Mouse (Mus musculus) hindbrain, embryonic 11.5 days (tissue): ENCODE data around the gene Ikzf3. TPM values are rescaled to one million over a fixed set of nuclear protein-coding genes. Genes with fewer than 3 reads are reported as not detected.

ENCODE experiments used
- ATAC-seq: fragments of 200-750 bp; cut with Nextera tagmentation; 2 replicates; pipeline ENCODE4 v1.8.0; 2017; ENCODE audit warnings: mild to moderate bottlenecking, moderate TSS enrichment, moderate library complexity; ENCODE audit not compliant: low FRiP score
- DNase-seq: peaks from one replicate; pipeline ENCODE4 v3.0.0-alpha.2; 2015; ENCODE audit warnings: low spot score
- H3K27ac ChIP-seq: fragments of 300-500 bp; sonication (generic); 2 replicates; pipeline ENCODE4 v1.5.1; 2014; ENCODE audit warnings: mild to moderate bottlenecking, low read depth, low read length
- H3K27me3 ChIP-seq: fragments of 300-500 bp; sonication (generic); 2 replicates; pipeline ENCODE4 v1.6.1; 2014; ENCODE audit warnings: mild to moderate bottlenecking, low read length, moderate library complexity, mixed read lengths; ENCODE audit not compliant: control insufficient read depth, insufficient read depth
- H3K36me3 ChIP-seq: fragments of 300-500 bp; sonication (generic); 2 replicates; pipeline ENCODE4 v1.6.1; 2014; ENCODE audit warnings: mild to moderate bottlenecking, low read length, moderate library complexity, mixed read lengths; ENCODE audit not compliant: control insufficient read depth, insufficient read depth
- H3K4me1 ChIP-seq: fragments of 300-500 bp; sonication (generic); replicated peaks from 2 replicates; pipeline ENCODE4 v1.6.1; 2014; ENCODE audit warnings: low read length, mixed read lengths; ENCODE audit not compliant: control insufficient read depth, insufficient read depth
- H3K4me2 ChIP-seq: fragments of 300-500 bp; sonication (generic); replicated peaks from 2 replicates; pipeline ENCODE4 v1.6.1; 2014; ENCODE audit warnings: mild to moderate bottlenecking, low read depth, low read length
- H3K4me3 ChIP-seq: fragments of 300-500 bp; sonication (generic); 2 replicates; pipeline ENCODE4 v1.5.1; 2014; ENCODE audit warnings: low read depth, low read length
- H3K9ac ChIP-seq: fragments of 300-500 bp; sonication (generic); 2 replicates; pipeline ENCODE4 v1.6.1; 2014; ENCODE audit warnings: low read depth, low read length
- H3K9me3 ChIP-seq: fragments of 300-500 bp; sonication (generic); 2 replicates; pipeline ENCODE4 v1.6.1; 2016; ENCODE audit warnings: low read length; ENCODE audit not compliant: control insufficient read depth
- WGBS: fragments of 180-500 bp; shearing (Covaris S2); extraction: QIAGEN DNeasy Blood & Tissue Kit; methylation state at CpG from one replicate; pipeline ENCODE4 v1.1.7; 2014; 5-methylcytosine and 5-hydroxymethylcytosine counted together
- polyA plus RNA-seq: library from polyadenylated mRNA; unstranded; fragments of >200 nt; fragmentation: Nextera tagmentation; extraction: Ambion mirVana; gene quantifications from 2 replicates; pipeline ENCODE4 v1.2.1, GENCODE M21; 2014

Ikzf3 gene
- polyA plus RNA-seq, 1 experiment from 2014 or later: 0.60 TPM

- H3K27me3 ChIP-seq: peaks cover 20% of the 10 kb centered on the region
- WGBS: 97% methylated on average over 1 of the region's 1 CpGs
- H3K4me3 ChIP-seq: no peak overlapping the region
- H3K9me3 ChIP-seq: no peaks in the 10 kb centered on the region
- ATAC-seq: no peak
- no peak for DNase-seq
- H3K4me1 ChIP-seq: peaks cover 4% of the 10 kb centered on the region; the same call in 1 of the 2 replicates
- H3K9ac ChIP-seq: no peak overlapping the region
- no peaks in the 10 kb centered on the region for H3K36me3 ChIP-seq
- H3K27ac ChIP-seq: no peak overlapping the region
- no peak overlapping the region for H3K4me2 ChIP-seq
These were observed 102.1 kb downstream of the Ikzf3 start for GRCm38 (mm10) chr11:98443688-98444087.

- Histone ChIP-seq H3K9me3 (no peaks in the 10 kb centered on the region), H3K27me3 (no peaks in the 10 kb centered on the region), H3K27ac (no peak within 1 kb of the TSS), H3K4me1 (no peaks in the 10 kb centered on the region), H3K4me2 (peak within 1 kb of the TSS; percentile 79), H3K36me3 (no peaks in the 10 kb centered on the region), H3K4me3 (peak within 1 kb of the TSS; percentile 63), H3K9ac (peak within 1 kb of the TSS; percentile 62)
- 3% methylated on average over 43 of the region's 43 CpGs for WGBS
- peak; percentile 87 for ATAC-seq
- peak; percentile 98 for DNase-seq
These were observed 107.3 kb downstream of the Ikzf3 start, which contains the start of gene Mien1 for GRCm38 (mm10) chr11:98438331-98439158. Mien1 (minus strand) TSS chr11:98438991.

- H3K9me3 ChIP-seq: no peaks in the 10 kb centered on the region
- no peak overlapping the region; the same call in 1 of the 2 replicates for H3K4me3 ChIP-seq
- H3K27me3 ChIP-seq: no peaks in the 10 kb centered on the region
- DNase-seq (no peak), ATAC-seq (no peak)
- no peaks in the 10 kb centered on the region for H3K4me1 ChIP-seq
- 89% methylated on average over 6 of the region's 6 CpGs for WGBS
- no peak overlapping the region for H3K9ac ChIP-seq
- H3K36me3 ChIP-seq: no peaks in the 10 kb centered on the region
- no peak overlapping the region for H3K27ac ChIP-seq
- H3K4me2 ChIP-seq: no peak overlapping the region
These were observed 108.4 kb downstream of the Ikzf3 start for GRCm38 (mm10) chr11:98437441-98437840.

GRCm38 (mm10) chr11:98435723-98436122, 110.1 kb downstream of the Ikzf3 start:
- WGBS: 90% methylated on average over 9 of the region's 9 CpGs
- no peaks in the 10 kb centered on the region for H3K27me3 ChIP-seq
- no peak for DNase-seq

GRCm38 (mm10) chr11:98431743-98432502, 113.9 kb downstream of the Ikzf3 start:
- Histone ChIP-seq H3K4me1 (no peaks in the 10 kb centered on the region), H3K9ac (no peak overlapping the region), H3K27ac (no peak overlapping the region), H3K36me3 (no peaks in the 10 kb centered on the region), H3K9me3 (no peaks in the 10 kb centered on the region), H3K27me3 (no peaks in the 10 kb centered on the region), H3K4me3 (no peak overlapping the region), H3K4me2 (no peak overlapping the region)
- WGBS: 84% methylated on average over 9 of the region's 9 CpGs
- DNase-seq (no peak), ATAC-seq (no peak)

More at GRCm38 (mm10) chr11:98435723-98436122, 110.1 kb downstream of the Ikzf3 start:
- H3K4me2 ChIP-seq: no peak overlapping the region
- ATAC-seq: no peak
- H3K27ac ChIP-seq: no peak overlapping the region
- no peak overlapping the region for H3K4me3 ChIP-seq
- H3K36me3 ChIP-seq: no peaks in the 10 kb centered on the region
- no peaks in the 10 kb centered on the region for H3K4me1 ChIP-seq
- no peaks in the 10 kb centered on the region for H3K9me3 ChIP-seq
- no peak overlapping the region for H3K9ac ChIP-seq

- no peaks in the 10 kb centered on the region for H3K9me3 ChIP-seq
- DNase-seq (no peak), ATAC-seq (no peak)
- no peak overlapping the region for H3K9ac ChIP-seq
- no peaks in the 10 kb centered on the region for H3K4me1 ChIP-seq
- no peaks in the 10 kb centered on the region for H3K36me3 ChIP-seq
- H3K4me2 ChIP-seq: no peak overlapping the region
- no peak overlapping the region for H3K4me3 ChIP-seq
- 89% methylated on average over 5 of the region's 5 CpGs for WGBS
- H3K27me3 ChIP-seq: no peaks in the 10 kb centered on the region
- H3K27ac ChIP-seq: no peak overlapping the region
These were observed 117.4 kb downstream of the Ikzf3 start for GRCm38 (mm10) chr11:98428436-98428835.

GRCm38 (mm10) chr11:98426592-98426991, 119.2 kb downstream of the Ikzf3 start:
- WGBS: 96% methylated on average over 7 of the region's 7 CpGs

GRCm38 (mm10) chr11:98418939-98419547, 126.8 kb downstream of the Ikzf3 start:
- Histone ChIP-seq H3K4me3 (no peak overlapping the region), H3K9me3 (no peaks in the 10 kb centered on the region), H3K9ac (no peak overlapping the region), H3K36me3 (no peaks in the 10 kb centered on the region), H3K27me3 (no peaks in the 10 kb centered on the region), H3K27ac (no peak overlapping the region), H3K4me1 (no peaks in the 10 kb centered on the region; the same call in 1 of the 2 replicates), H3K4me2 (no peak overlapping the region)
- no peak for DNase-seq
- no peak for ATAC-seq
- 78% methylated on average over 10 of the region's 10 CpGs for WGBS

More at GRCm38 (mm10) chr11:98426592-98426991, 119.2 kb downstream of the Ikzf3 start:
- H3K4me2 ChIP-seq: no peak overlapping the region
- no peaks in the 10 kb centered on the region for H3K27me3 ChIP-seq
- no peaks in the 10 kb centered on the region for H3K9me3 ChIP-seq
- no peak for DNase-seq
- H3K4me1 ChIP-seq: no peaks in the 10 kb centered on the region
- no peak overlapping the region for H3K27ac ChIP-seq
- no peak overlapping the region for H3K4me3 ChIP-seq
- no peak overlapping the region for H3K9ac ChIP-seq
- ATAC-seq: no peak
- H3K36me3 ChIP-seq: no peaks in the 10 kb centered on the region
